Mouse (Mus musculus) layer of hippocampus, adult 6 months (tissue): ENCODE data around the gene Tnik. TPM values are rescaled to one million over a fixed set of nuclear protein-coding genes. Genes with fewer than 3 reads are reported as not detected.

Experiments used
- long read RNA-seq, 2 experiments: library from polyadenylated mRNA; unstranded; transcript quantifications; one replicate each; pipeline ENCODE4 v2.0.0; 2019 to 2020
- microRNA-seq: library from miRNA; unstranded; fragments of <30 nt; microRNA quantifications from one replicate; pipeline ENCODE4 v1.2.0, GENCODE M21; 2020
- polyA plus RNA-seq: library from polyadenylated mRNA; unstranded; fragments of <200 nt; fragmentation: Nextera tagmentation; gene quantifications from 2 replicates; pipeline ENCODE4 v1.2.3, GENCODE M21; 2021

Tnik gene
- polyA plus RNA-seq, result 21.3 and 25.0 TPM in 2 replicates
- long read RNA-seq, experiment 1, partial matches to known transcripts, result 20 of 32 reads
- long read RNA-seq, experiment 1, other reads (novel, unspliced or antisense), result 11 of 32 reads
- long read RNA-seq, experiment 2, full-length matches to known transcripts, result 40 of 96 reads
- long read RNA-seq, experiment 2, partial matches to known transcripts, result 34 of 96 reads
- long read RNA-seq, experiment 2, other reads (novel, unspliced or antisense), result 22 of 96 reads

GRCm38 (mm10) chr3:28263002-28263947 is at the start of gene Tnik:
Gene Tnik, plus strand, starts transcription at chr3:28263214.

GRCm38 (mm10) chr3:28697797-28698196 is 434.8 kb downstream of the Tnik start, which contains the start of gene Slc2a2:
Gene Slc2a2, plus strand, starts transcription at chr3:28697903.

Small RNA genes within 50 kb of the gene (microRNA-seq; reads per million reads assigned to microRNA genes)
- gene Mir466q, result 0.86 reads per million
